In genomic region chr12:71704431-71704830, GRCm38 (mm10) we compare ENCODE assay signal across 22 mouse cellular contexts.
DNase-seq lines count a peak whose midpoint lies in the region; ATAC-seq and TF ChIP-seq lines count a peak whose summit lies in the region.
"Had no signal": no experiment of that assay in that cellular context is flagged by ENCODE, and none has a peak within 500 bp of the region (broad histone marks: within the 10 kb centered on the region; RNA-seq: fewer than 3 reads in every experiment).

No protein-coding gene starts in this region.

- H3K36me3 ChIP-seq in forebrain, postnatal 0 days (ENCODE audit: insufficient read depth): no peaks in the 10 kb centered on the region
- no peaks in the 10 kb centered on the region for H3K36me3 ChIP-seq in forebrain, embryonic 13.5 days (ENCODE audit: poor library complexity, severe bottlenecking)
- no peaks in the 10 kb centered on the region for H3K36me3 ChIP-seq in midbrain, embryonic 11.5 days (ENCODE audit: control insufficient read depth, insufficient read depth, low read length)
- H3K36me3 ChIP-seq: heart, embryonic 10.5 days; hindbrain, embryonic 10.5 days; kidney, embryonic 15.5 days; limb, embryonic 13.5 days; midbrain, embryonic 13.5 days had no signal

- WGBS in forebrain, postnatal 0 days: 76% methylated on average over 6 of the region's 6 CpGs
- 74% methylated on average over 6 of the region's 6 CpGs for whole genome bisulfite sequencing in forebrain, embryonic 13.5 days
- 74% methylated on average over 6 of the region's 6 CpGs for WGBS in midbrain, embryonic 11.5 days

- no peak overlapping the region for H3K9ac ChIP-seq in forebrain, postnatal 0 days
- no peak overlapping the region for H3K9ac ChIP-seq in forebrain, embryonic 13.5 days
- no peak overlapping the region for H3K9ac ChIP-seq in midbrain, embryonic 11.5 days (ENCODE audit: low read length)
- H3K9ac ChIP-seq: kidney, embryonic 15.5 days; limb, embryonic 13.5 days; midbrain, embryonic 13.5 days had no signal

- no peak overlapping the region for H3K27ac ChIP-seq in forebrain, postnatal 0 days (ENCODE audit: low read depth, low read length)
- no peak overlapping the region for H3K27ac ChIP-seq in forebrain, embryonic 13.5 days
- H3K27ac ChIP-seq in midbrain, embryonic 11.5 days (ENCODE audit: low read depth, low read length): no peak overlapping the region
- H3K27ac ChIP-seq: heart, embryonic 10.5 days; hindbrain, embryonic 10.5 days; kidney, embryonic 15.5 days; limb, embryonic 13.5 days; midbrain, embryonic 13.5 days had no signal

- ATAC-seq in forebrain, postnatal 0 days: peak; percentile 29; the same call in 1 of the 2 replicates
- no peak; the same call in 1 of the 2 replicates for ATAC-seq in forebrain, embryonic 13.5 days
- peak; percentile 68; the same call in 1 of the 2 replicates for ATAC-seq in megakaryocyte-erythroid progenitor cell, adult 5-6 weeks (replicated peaks; ENCODE audit: low FRiP score, low TSS enrichment, poor library complexity, severe bottlenecking)
- no peak for ATAC-seq in midbrain, embryonic 11.5 days (ENCODE audit: low FRiP score)
- ATAC-seq: hindbrain, embryonic 16.5 days; intestine, postnatal 0 days; midbrain, embryonic 13.5 days had no signal

- H3K4me2 ChIP-seq in forebrain, postnatal 0 days (ENCODE audit: low read depth): no peak overlapping the region
- no peak overlapping the region for H3K4me2 ChIP-seq in forebrain, embryonic 13.5 days
- no peak overlapping the region for H3K4me2 ChIP-seq in midbrain, embryonic 11.5 days
- H3K4me2 ChIP-seq: kidney, embryonic 15.5 days; limb, embryonic 13.5 days; midbrain, embryonic 13.5 days had no signal

- no peak overlapping the region for H3K4me3 ChIP-seq in forebrain, postnatal 0 days (ENCODE audit: low read depth, low read length)
- H3K4me3 ChIP-seq in forebrain, embryonic 13.5 days: no peak overlapping the region
- no peak overlapping the region for H3K4me3 ChIP-seq in midbrain, embryonic 11.5 days (ENCODE audit: low read depth, low read length)
- H3K4me3 ChIP-seq: heart, embryonic 10.5 days; hindbrain, embryonic 10.5 days; kidney, embryonic 15.5 days; limb, embryonic 13.5 days; midbrain, embryonic 13.5 days had no signal

- H3K9me3 ChIP-seq in forebrain, postnatal 0 days (ENCODE audit: low read length): no peaks in the 10 kb centered on the region
- peaks cover 5% of the 10 kb centered on the region; the same call in 1 of the 2 replicates for H3K9me3 ChIP-seq in forebrain, embryonic 13.5 days (replicated peaks)
- H3K9me3 ChIP-seq in midbrain, embryonic 11.5 days (ENCODE audit: control insufficient read depth, low read length): no peaks in the 10 kb centered on the region
- H3K9me3 ChIP-seq: heart, embryonic 10.5 days; hindbrain, embryonic 10.5 days; kidney, embryonic 15.5 days had no signal

- DNase-seq in forebrain, postnatal 0 days: no peak
- peak; percentile 13 for DNase-seq in thymus, postnatal 14 days
- DNase-seq in thymus, postnatal 0 days (ENCODE audit: low spot score): no peak
- DNase-seq in R1 (ENCODE audit: low read depth, low spot score): peak; percentile 39
- DNase-seq in midbrain, embryonic 11.5 days (ENCODE audit: low spot score, missing footprints): no peak
- DNase-seq in embryo, embryonic 10 days (ENCODE audit: low spot score): no peak
- DNase-seq: cerebellum, adult 18-20 months; cerebellum, postnatal 25 days; gastrocnemius, postnatal 10 days; kidney, postnatal 36 days; lung, adult 18-20 months; lung, postnatal 10 days; thymus, postnatal 25 days had no signal

- no peaks in the 10 kb centered on the region for H3K27me3 ChIP-seq in forebrain, postnatal 0 days (ENCODE audit: insufficient read depth, low read length)
- no peaks in the 10 kb centered on the region; the same call in 1 of the 2 replicates for H3K27me3 ChIP-seq in forebrain, embryonic 13.5 days
- no peaks in the 10 kb centered on the region for H3K27me3 ChIP-seq in midbrain, embryonic 11.5 days (ENCODE audit: control insufficient read depth, insufficient read depth, low read length)
- H3K27me3 ChIP-seq: kidney, embryonic 15.5 days had no signal

- TF ChIP-seq CTCF in forebrain, postnatal 0 days (IDR thresholded peaks at IDR 0.05; ENCODE audit: low read depth): no peak

- 0 out of 2 replicates have a peak, but pooled peaks cover 4% of the 10 kb centered on the region for H3K4me1 ChIP-seq in forebrain, postnatal 0 days (ENCODE audit: insufficient read depth)
- H3K4me1 ChIP-seq in forebrain, embryonic 13.5 days: no peaks in the 10 kb centered on the region
- H3K4me1 ChIP-seq in midbrain, embryonic 11.5 days (ENCODE audit: control insufficient read depth, insufficient read depth, low read length): no peaks in the 10 kb centered on the region
- H3K4me1 ChIP-seq: hindbrain, embryonic 10.5 days; kidney, embryonic 15.5 days; limb, embryonic 13.5 days; midbrain, embryonic 13.5 days had no signal

Comparison
In these comparisons a context has a peak if more than half of its experiments do, and no peak if none do; other contexts are left out.
1. ATAC-seq: peak in forebrain, postnatal 0 days (single experiment) and megakaryocyte-erythroid progenitor cell, adult 5-6 weeks (single experiment); none in forebrain, embryonic 13.5 days (single experiment) and midbrain, embryonic 11.5 days (single experiment).
2. DNase-seq: peak in thymus, postnatal 14 days (single experiment) and R1 (single experiment); none in forebrain, postnatal 0 days (single experiment), thymus, postnatal 0 days (single experiment), midbrain, embryonic 11.5 days (single experiment) and embryo, embryonic 10 days (single experiment).